Mouse (Mus musculus): ENCODE data around the gene Gast. TPM values are rescaled to one million over a fixed set of nuclear protein-coding genes. Genes with fewer than 3 reads are reported as not detected.

The Gast gene
- polyA plus RNA-seq, 2 experiments, result 0.36 to 0.47 TPM

GRCm38 (mm10) chr11:100362979-100363562, 28.9 kb downstream of the Gast start:
- no peaks in the 10 kb centered on the region for H3K9me3 ChIP-seq (ENCODE audit: control insufficient read depth, low read length)
- peaks cover 6% of the 10 kb centered on the region; the same call in 1 of the 2 replicates for H3K27me3 ChIP-seq (ENCODE audit: control insufficient read depth, insufficient read depth, low read length)
- no peak overlapping the region for H3K4me2 ChIP-seq (replicated peaks; ENCODE audit: low read depth, low read length, severe bottlenecking)
- H3K9ac ChIP-seq (ENCODE audit: low read depth, low read length, severe bottlenecking), result no peak overlapping the region
- no peak for TF ChIP-seq POLR2A (IDR thresholded peaks at IDR 0.05; ENCODE audit: borderline replicate concordance, extremely low read depth, insufficient read depth, insufficient read length)
- no peaks in the 10 kb centered on the region for H3K4me1 ChIP-seq (ENCODE audit: control insufficient read depth, insufficient read depth, low read length)
- no peak overlapping the region for H3K27ac ChIP-seq (replicated peaks; ENCODE audit: low read depth, low read length)
- H3K36me3 ChIP-seq (ENCODE audit: control insufficient read depth, insufficient read depth, low read length), result no peaks in the 10 kb centered on the region
- DNase-seq (ENCODE audit: low spot score), result peak; percentile 56
- 15% methylated on average over 12 of the region's 12 CpGs for WGBS
- H3K4me3 ChIP-seq (replicated peaks; ENCODE audit: low read length), result no peak overlapping the region
- ATAC-seq (ENCODE audit: low FRiP score, low read depth), result peak; percentile 48; the same call in 1 of the 2 replicates

DNA sequence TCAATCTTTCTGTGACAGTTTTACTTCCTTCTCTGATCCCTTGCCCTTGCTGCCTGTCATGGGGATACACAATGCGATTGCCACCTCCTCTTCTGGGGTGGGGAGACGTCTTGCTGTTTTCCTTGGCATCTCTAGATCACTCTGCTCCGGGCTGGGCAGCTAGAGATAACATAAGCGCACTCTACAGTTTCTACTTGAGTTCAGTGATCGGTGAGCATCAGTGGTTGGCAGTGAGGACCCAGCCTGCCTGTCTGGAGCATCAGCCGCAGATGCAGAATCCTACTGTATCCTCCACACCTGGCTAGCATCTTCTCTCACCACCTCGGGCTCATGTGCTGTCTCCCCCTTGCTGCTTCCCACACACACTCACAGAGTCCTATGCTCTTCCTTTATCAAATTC, 34.9 kb downstream of the Gast start:
- no peak for ATAC-seq (ENCODE audit: low FRiP score, low read depth)
- Histone ChIP-seq H3K4me3 (replicated peaks; ENCODE audit: low read length) (no peak overlapping the region), H3K27me3 (ENCODE audit: control insufficient read depth, insufficient read depth, low read length) (no peaks in the 10 kb centered on the region), H3K27ac (replicated peaks; ENCODE audit: low read depth, low read length) (no peak overlapping the region), H3K9ac (ENCODE audit: low read depth, low read length, severe bottlenecking) (no peak overlapping the region), H3K9me3 (ENCODE audit: control insufficient read depth, low read length) (no peaks in the 10 kb centered on the region), H3K4me1 (ENCODE audit: control insufficient read depth, insufficient read depth, low read length) (no peaks in the 10 kb centered on the region), H3K36me3 (ENCODE audit: control insufficient read depth, insufficient read depth, low read length) (peaks cover 40% of the 10 kb centered on the region), H3K4me2 (replicated peaks; ENCODE audit: low read depth, low read length, severe bottlenecking) (no peak overlapping the region)
- WGBS, result 66% methylated on average over 7 of the region's 7 CpGs
- TF ChIP-seq POLR2A (IDR thresholded peaks at IDR 0.05; ENCODE audit: borderline replicate concordance, extremely low read depth, insufficient read depth, insufficient read length), result no peak
- DNase-seq (ENCODE audit: low spot score), result no peak

DNA sequence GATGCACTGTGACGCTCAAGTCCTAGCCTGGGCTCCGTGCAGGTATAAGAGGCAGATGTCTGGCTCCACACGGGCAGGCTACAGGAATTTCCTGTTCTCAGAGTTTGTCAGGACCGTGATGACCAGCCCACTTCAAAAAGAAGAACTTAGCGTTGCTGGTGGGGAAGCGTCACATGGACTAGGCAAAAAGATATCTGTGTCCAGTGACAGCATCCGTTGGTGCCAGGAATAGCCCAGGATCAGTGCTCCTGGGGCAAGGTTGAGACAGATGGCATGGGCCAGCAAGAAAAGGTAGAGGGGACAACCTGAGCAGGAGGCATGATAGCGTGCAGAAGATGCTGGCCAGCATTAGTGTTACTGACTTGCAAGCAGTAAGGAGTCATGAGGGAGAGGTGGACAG, 35.6 kb downstream of the Gast start:
- Histone ChIP-seq H3K9ac (ENCODE audit: low read depth, low read length, severe bottlenecking) (no peak overlapping the region), H3K27ac (replicated peaks; ENCODE audit: low read depth, low read length) (no peak overlapping the region), H3K4me3 (replicated peaks; ENCODE audit: low read length) (no peak overlapping the region), H3K27me3 (ENCODE audit: control insufficient read depth, insufficient read depth, low read length) (no peaks in the 10 kb centered on the region), H3K9me3 (ENCODE audit: control insufficient read depth, low read length) (no peaks in the 10 kb centered on the region), H3K4me1 (ENCODE audit: control insufficient read depth, insufficient read depth, low read length) (no peaks in the 10 kb centered on the region), H3K36me3 (ENCODE audit: control insufficient read depth, insufficient read depth, low read length) (peaks cover 44% of the 10 kb centered on the region), H3K4me2 (replicated peaks; ENCODE audit: low read depth, low read length, severe bottlenecking) (no peak overlapping the region)
- 75% methylated on average over 8 of the region's 8 CpGs for WGBS
- ATAC-seq (ENCODE audit: low FRiP score, low read depth), result no peak
- DNase-seq (ENCODE audit: low spot score), result no peak
- no peak for TF ChIP-seq POLR2A (IDR thresholded peaks at IDR 0.05; ENCODE audit: borderline replicate concordance, extremely low read depth, insufficient read depth, insufficient read length)

GRCm38 (mm10) chr11:100371981-100372558, 37.9 kb downstream of the Gast start:
- 64% methylated on average over 8 of the region's 8 CpGs for WGBS
- H3K9me3 ChIP-seq (ENCODE audit: control insufficient read depth, low read length), result no peaks in the 10 kb centered on the region
- H3K4me1 ChIP-seq (ENCODE audit: control insufficient read depth, insufficient read depth, low read length), result no peaks in the 10 kb centered on the region
- DNase-seq (ENCODE audit: low spot score) (no peak), ATAC-seq (ENCODE audit: low FRiP score, low read depth) (no peak)
- no peak overlapping the region for H3K4me2 ChIP-seq (replicated peaks; ENCODE audit: low read depth, low read length, severe bottlenecking)
- no peaks in the 10 kb centered on the region for H3K27me3 ChIP-seq (ENCODE audit: control insufficient read depth, insufficient read depth, low read length)
- H3K27ac ChIP-seq (replicated peaks; ENCODE audit: low read depth, low read length), result no peak overlapping the region
- no peak for TF ChIP-seq POLR2A (IDR thresholded peaks at IDR 0.05; ENCODE audit: borderline replicate concordance, extremely low read depth, insufficient read depth, insufficient read length)
- H3K36me3 ChIP-seq (ENCODE audit: control insufficient read depth, insufficient read depth, low read length), result peaks cover 61% of the 10 kb centered on the region
- no peak overlapping the region for H3K9ac ChIP-seq (ENCODE audit: low read depth, low read length, severe bottlenecking)
- no peak overlapping the region for H3K4me3 ChIP-seq (replicated peaks; ENCODE audit: low read length)

GRCm38 (mm10) chr11:100375127-100375526, 40.9 kb downstream of the Gast start:
- 91% methylated on average over 9 of the region's 9 CpGs for WGBS
- no peaks in the 10 kb centered on the region for H3K27me3 ChIP-seq (ENCODE audit: control insufficient read depth, insufficient read depth, low read length)
- no peak overlapping the region for H3K27ac ChIP-seq (replicated peaks; ENCODE audit: low read depth, low read length)
- no peak overlapping the region for H3K9ac ChIP-seq (ENCODE audit: low read depth, low read length, severe bottlenecking)
- no peak overlapping the region for H3K4me2 ChIP-seq (replicated peaks; ENCODE audit: low read depth, low read length, severe bottlenecking)
- TF ChIP-seq POLR2A (IDR thresholded peaks at IDR 0.05; ENCODE audit: borderline replicate concordance, extremely low read depth, insufficient read depth, insufficient read length), result no peak
- H3K4me1 ChIP-seq (ENCODE audit: control insufficient read depth, insufficient read depth, low read length), result no peaks in the 10 kb centered on the region
- no peak for DNase-seq (ENCODE audit: low spot score)
- peaks cover 76% of the 10 kb centered on the region for H3K36me3 ChIP-seq (ENCODE audit: control insufficient read depth, insufficient read depth, low read length)
- no peak for ATAC-seq (ENCODE audit: low FRiP score, low read depth)
- no peak overlapping the region for H3K4me3 ChIP-seq (replicated peaks; ENCODE audit: low read length)
- no peaks in the 10 kb centered on the region for H3K9me3 ChIP-seq (ENCODE audit: control insufficient read depth, low read length)
